Mouse (Mus musculus): ENCODE data around the gene Spag17. TPM values are rescaled to one million over a fixed set of nuclear protein-coding genes. Genes with fewer than 3 reads are reported as not detected.

Gene Spag17
- polyA plus RNA-seq, 1 experiment from 2014 or later: 0.43 TPM

- ATAC-seq (replicated peaks; ENCODE audit: insufficient number of reproducible peaks, low FRiP score, low TSS enrichment, low read depth) (no peak), DNase-seq (ENCODE audit: low spot score) (no peak)
- Histone ChIP-seq H3K4me2 (ENCODE audit: low read depth, low read length) (no peak overlapping the region), H3K36me3 (replicated peaks; ENCODE audit: control insufficient read depth, insufficient read depth, low read depth, low read length) (no peaks in the 10 kb centered on the region), H3K4me1 (ENCODE audit: control insufficient read depth, insufficient read depth, low read length) (no peaks in the 10 kb centered on the region), H3K27ac (replicated peaks; ENCODE audit: low read depth, low read length) (no peak overlapping the region), H3K27me3 (ENCODE audit: control insufficient read depth, insufficient read depth, low read length) (no peaks in the 10 kb centered on the region), H3K9ac (replicated peaks; ENCODE audit: low read length) (no peak overlapping the region), H3K9me3 (replicated peaks; ENCODE audit: control insufficient read depth, low read length) (no peaks in the 10 kb centered on the region), H3K4me3 (ENCODE audit: low read depth, low read length) (no peak overlapping the region)
- 73% methylated on average over 3 of the region's 3 CpGs for WGBS
These were observed 149.9 kb downstream of the Spag17 start for GRCm38 (mm10) chr3:100035097-100035496.

- no peak overlapping the region for H3K9ac ChIP-seq (replicated peaks; ENCODE audit: low read length)
- DNase-seq (ENCODE audit: low spot score) (no peak), ATAC-seq (replicated peaks; ENCODE audit: insufficient number of reproducible peaks, low FRiP score, low TSS enrichment, low read depth) (no peak)
- H3K36me3 ChIP-seq (replicated peaks; ENCODE audit: control insufficient read depth, insufficient read depth, low read depth, low read length): no peaks in the 10 kb centered on the region
- H3K4me1 ChIP-seq (ENCODE audit: control insufficient read depth, insufficient read depth, low read length): no peaks in the 10 kb centered on the region
- WGBS: 75% methylated on average over 5 of the region's 5 CpGs
- no peak overlapping the region for H3K27ac ChIP-seq (replicated peaks; ENCODE audit: low read depth, low read length)
- no peaks in the 10 kb centered on the region for H3K9me3 ChIP-seq (replicated peaks; ENCODE audit: control insufficient read depth, low read length)
- H3K4me2 ChIP-seq (ENCODE audit: low read depth, low read length): no peak overlapping the region
- no peaks in the 10 kb centered on the region for H3K27me3 ChIP-seq (ENCODE audit: control insufficient read depth, insufficient read depth, low read length)
- no peak overlapping the region for H3K4me3 ChIP-seq (ENCODE audit: low read depth, low read length)
These were observed 151.6 kb downstream of the Spag17 start for GRCm38 (mm10) chr3:100036846-100037245.

- ATAC-seq (replicated peaks; ENCODE audit: insufficient number of reproducible peaks, low FRiP score, low TSS enrichment, low read depth) (no peak), DNase-seq (ENCODE audit: low spot score) (no peak)
- Histone ChIP-seq H3K9me3 (replicated peaks; ENCODE audit: control insufficient read depth, low read length) (no peaks in the 10 kb centered on the region), H3K27me3 (ENCODE audit: control insufficient read depth, insufficient read depth, low read length) (no peaks in the 10 kb centered on the region), H3K4me1 (ENCODE audit: control insufficient read depth, insufficient read depth, low read length) (no peaks in the 10 kb centered on the region), H3K4me2 (ENCODE audit: low read depth, low read length) (no peak overlapping the region), H3K4me3 (ENCODE audit: low read depth, low read length) (no peak overlapping the region), H3K36me3 (replicated peaks; ENCODE audit: control insufficient read depth, insufficient read depth, low read depth, low read length) (no peaks in the 10 kb centered on the region), H3K27ac (replicated peaks; ENCODE audit: low read depth, low read length) (no peak overlapping the region), H3K9ac (replicated peaks; ENCODE audit: low read length) (no peak overlapping the region)
- 92% methylated on average over 1 of the region's 1 CpGs for WGBS
These were observed 189.2 kb downstream of the Spag17 start for GRCm38 (mm10) chr3:100074406-100074805.

GRCm38 (mm10) chr3:100102386-100103092 is 217.3 kb downstream of the Spag17 start:
- H3K4me3 ChIP-seq (ENCODE audit: low read depth, low read length): no peak overlapping the region
- no peaks in the 10 kb centered on the region for H3K36me3 ChIP-seq (replicated peaks; ENCODE audit: control insufficient read depth, insufficient read depth, low read depth, low read length)
- WGBS: 92% methylated on average over 3 of the region's 3 CpGs
- no peak for DNase-seq (ENCODE audit: low spot score)
- no peaks in the 10 kb centered on the region for H3K4me1 ChIP-seq (ENCODE audit: control insufficient read depth, insufficient read depth, low read length)
- no peak for ATAC-seq (replicated peaks; ENCODE audit: insufficient number of reproducible peaks, low FRiP score, low TSS enrichment, low read depth)
- no peaks in the 10 kb centered on the region for H3K27me3 ChIP-seq (ENCODE audit: control insufficient read depth, insufficient read depth, low read length)
- H3K27ac ChIP-seq (replicated peaks; ENCODE audit: low read depth, low read length): no peak overlapping the region
- no peak overlapping the region for H3K4me2 ChIP-seq (ENCODE audit: low read depth, low read length)
- H3K9me3 ChIP-seq (replicated peaks; ENCODE audit: control insufficient read depth, low read length): no peaks in the 10 kb centered on the region
- no peak overlapping the region for H3K9ac ChIP-seq (replicated peaks; ENCODE audit: low read length)

- ATAC-seq (replicated peaks; ENCODE audit: insufficient number of reproducible peaks, low FRiP score, low TSS enrichment, low read depth): no peak
- Histone ChIP-seq H3K9ac (replicated peaks; ENCODE audit: low read length) (no peak overlapping the region), H3K4me3 (ENCODE audit: low read depth, low read length) (no peak overlapping the region), H3K27me3 (ENCODE audit: control insufficient read depth, insufficient read depth, low read length) (no peaks in the 10 kb centered on the region), H3K9me3 (replicated peaks; ENCODE audit: control insufficient read depth, low read length) (no peaks in the 10 kb centered on the region), H3K4me1 (ENCODE audit: control insufficient read depth, insufficient read depth, low read length) (no peaks in the 10 kb centered on the region), H3K27ac (replicated peaks; ENCODE audit: low read depth, low read length) (no peak overlapping the region), H3K4me2 (ENCODE audit: low read depth, low read length) (no peak overlapping the region), H3K36me3 (replicated peaks; ENCODE audit: control insufficient read depth, insufficient read depth, low read depth, low read length) (no peaks in the 10 kb centered on the region)
- WGBS: 76% methylated on average over 2 of the region's 2 CpGs
- no peak for DNase-seq (ENCODE audit: low spot score)
These were observed 221.5 kb downstream of the Spag17 start for GRCm38 (mm10) chr3:100106736-100107135.

GRCm38 (mm10) chr3:100118681-100119080 is 233.5 kb downstream of the Spag17 start:
- Histone ChIP-seq H3K9ac (replicated peaks; ENCODE audit: low read length) (no peak overlapping the region), H3K27me3 (ENCODE audit: control insufficient read depth, insufficient read depth, low read length) (no peaks in the 10 kb centered on the region), H3K4me3 (ENCODE audit: low read depth, low read length) (no peak overlapping the region), H3K4me1 (ENCODE audit: control insufficient read depth, insufficient read depth, low read length) (no peaks in the 10 kb centered on the region), H3K4me2 (ENCODE audit: low read depth, low read length) (no peak overlapping the region), H3K36me3 (replicated peaks; ENCODE audit: control insufficient read depth, insufficient read depth, low read depth, low read length) (no peaks in the 10 kb centered on the region), H3K27ac (replicated peaks; ENCODE audit: low read depth, low read length) (no peak overlapping the region), H3K9me3 (replicated peaks; ENCODE audit: control insufficient read depth, low read length) (no peaks in the 10 kb centered on the region)
- WGBS: 74% methylated on average over 2 of the region's 2 CpGs
- ATAC-seq (replicated peaks; ENCODE audit: insufficient number of reproducible peaks, low FRiP score, low TSS enrichment, low read depth) (no peak), DNase-seq (ENCODE audit: low spot score) (no peak)

GRCm38 (mm10) chr3:100121961-100122360 is 236.8 kb downstream of the Spag17 start:
- Histone ChIP-seq H3K4me2 (ENCODE audit: low read depth, low read length) (no peak overlapping the region), H3K27ac (replicated peaks; ENCODE audit: low read depth, low read length) (no peak overlapping the region), H3K9me3 (replicated peaks; ENCODE audit: control insufficient read depth, low read length) (no peaks in the 10 kb centered on the region), H3K9ac (replicated peaks; ENCODE audit: low read length) (no peak overlapping the region), H3K4me3 (ENCODE audit: low read depth, low read length) (no peak overlapping the region), H3K4me1 (ENCODE audit: control insufficient read depth, insufficient read depth, low read length) (no peaks in the 10 kb centered on the region), H3K36me3 (replicated peaks; ENCODE audit: control insufficient read depth, insufficient read depth, low read depth, low read length) (no peaks in the 10 kb centered on the region), H3K27me3 (ENCODE audit: control insufficient read depth, insufficient read depth, low read length) (no peaks in the 10 kb centered on the region)
- WGBS: 80% methylated on average over 2 of the region's 2 CpGs
- DNase-seq (ENCODE audit: low spot score): no peak
- ATAC-seq (replicated peaks; ENCODE audit: insufficient number of reproducible peaks, low FRiP score, low TSS enrichment, low read depth): no peak

GRCm38 (mm10) chr3:100122445-100122844 is 237.2 kb downstream of the Spag17 start:
- Histone ChIP-seq H3K9ac (replicated peaks; ENCODE audit: low read length) (no peak overlapping the region), H3K4me3 (ENCODE audit: low read depth, low read length) (no peak overlapping the region), H3K27ac (replicated peaks; ENCODE audit: low read depth, low read length) (no peak overlapping the region), H3K27me3 (ENCODE audit: control insufficient read depth, insufficient read depth, low read length) (no peaks in the 10 kb centered on the region), H3K4me2 (ENCODE audit: low read depth, low read length) (no peak overlapping the region), H3K36me3 (replicated peaks; ENCODE audit: control insufficient read depth, insufficient read depth, low read depth, low read length) (no peaks in the 10 kb centered on the region), H3K9me3 (replicated peaks; ENCODE audit: control insufficient read depth, low read length) (no peaks in the 10 kb centered on the region), H3K4me1 (ENCODE audit: control insufficient read depth, insufficient read depth, low read length) (no peaks in the 10 kb centered on the region)
- 81% methylated on average over 1 of the region's 1 CpGs for WGBS
- no peak for DNase-seq (ENCODE audit: low spot score)
- no peak for ATAC-seq (replicated peaks; ENCODE audit: insufficient number of reproducible peaks, low FRiP score, low TSS enrichment, low read depth)

Data from embryonic facial prominence, embryonic 11.5 days (tissue).